Mouse (Mus musculus) adrenal gland, postnatal 10 days (tissue): ENCODE results near the gene Kif1b. TPM values are rescaled to one million over a fixed set of nuclear protein-coding genes. Genes with fewer than 3 reads are reported as not detected.
A peak's percentile ranks its signal among the peaks of the same experiment; 100 is the strongest.

Experiments used
- DNase-seq: peaks from one replicate; pipeline ENCODE4 v3.0.0; 2021; ENCODE audit warnings: mixed read lengths
- long read RNA-seq, 2 experiments: library from polyadenylated mRNA; stranded (forward); transcript quantifications; one replicate each; pipeline ENCODE4 v2.0.0; 2021
- total RNA-seq, 2 experiments: library from RNA; stranded (reverse); gene quantifications; 2 replicates each; pipeline ENCODE4 v1.2.3; 2021

The Kif1b gene
- total RNA-seq, result 100 to 1,000 TPM; 105 to 154 TPM
- long read RNA-seq, experiment 1, full-length matches to known transcripts, result 14 of 54 reads
- long read RNA-seq, experiment 1, partial matches to known transcripts, result 13 of 54 reads
- long read RNA-seq, experiment 1, other reads (novel, unspliced or antisense), result 27 of 54 reads
- long read RNA-seq, experiment 2, full-length matches to known transcripts, result 2 of 26 reads
- long read RNA-seq, experiment 2, partial matches to known transcripts, result 1 of 26 reads
- long read RNA-seq, experiment 2, other reads (novel, unspliced or antisense), result 23 of 26 reads

- DNase-seq, result peak; percentile 99
Measured at GRCm38 (mm10) chr4:149307596-149308490, at the start of gene Kif1b. TSS of gene Kif1b (minus strand) at chr4:149307693.

GRCm38 (mm10) chr4:149354671-149355070 is 47.2 kb upstream of the Kif1b start:
- DNase-seq, result no peak

GRCm38 (mm10) chr4:149351596-149352150 is 44.2 kb upstream of the Kif1b start:
- peak; percentile 65 for DNase-seq

- no peak for DNase-seq
Measured at GRCm38 (mm10) chr4:149348963-149349362, 41.5 kb upstream of the Kif1b start.

GRCm38 (mm10) chr4:149345873-149346272 is 38.4 kb upstream of the Kif1b start:
- DNase-seq, result no peak

- no peak for DNase-seq
Measured at GRCm38 (mm10) chr4:149344311-149344710, 36.8 kb upstream of the Kif1b start.

- no peak for DNase-seq
Measured at GRCm38 (mm10) chr4:149340680-149341079, 33.2 kb upstream of the Kif1b start.

GRCm38 (mm10) chr4:149339426-149340214 is 32.1 kb upstream of the Kif1b start:
- no peak for DNase-seq

- no peak for DNase-seq
Measured at GRCm38 (mm10) chr4:149338137-149338536, 30.6 kb upstream of the Kif1b start.

GRCm38 (mm10) chr4:149337353-149337752 is 29.9 kb upstream of the Kif1b start:
- DNase-seq, result no peak

GRCm38 (mm10) chr4:149336302-149336701 is 28.8 kb upstream of the Kif1b start:
- DNase-seq, result no peak

GRCm38 (mm10) chr4:149334881-149335280 is 27.4 kb upstream of the Kif1b start:
- DNase-seq, result no peak

- DNase-seq, result no peak
Measured at GRCm38 (mm10) chr4:149332726-149333125, 25.2 kb upstream of the Kif1b start.

GRCm38 (mm10) chr4:149330495-149330894 is 23.0 kb upstream of the Kif1b start:
- no peak for DNase-seq

GRCm38 (mm10) chr4:149328735-149329134 is 21.2 kb upstream of the Kif1b start:
- DNase-seq, result no peak

- no peak for DNase-seq
Measured at GRCm38 (mm10) chr4:149327281-149327680, 19.8 kb upstream of the Kif1b start.

- DNase-seq, result peak; percentile 69
Measured at GRCm38 (mm10) chr4:149325411-149326162, 18.1 kb upstream of the Kif1b start.

- no peak for DNase-seq
Measured at GRCm38 (mm10) chr4:149323730-149324129, 16.2 kb upstream of the Kif1b start.

GRCm38 (mm10) chr4:149322718-149323117 is 15.2 kb upstream of the Kif1b start:
- no peak for DNase-seq

- no peak for DNase-seq
Measured at GRCm38 (mm10) chr4:149322286-149322685, 14.8 kb upstream of the Kif1b start.

- no peak for DNase-seq
Measured at GRCm38 (mm10) chr4:149319088-149319487, 11.6 kb upstream of the Kif1b start.
